Mouse (Mus musculus) forebrain, embryonic 10.5 days (tissue): ENCODE data around the gene Grik4. TPM values are rescaled to one million over a fixed set of nuclear protein-coding genes. Genes with fewer than 3 reads are reported as not detected.

Experiments
- DNase-seq: peaks from one replicate; pipeline ENCODE4 v3.0.0-alpha.2; 2017; ENCODE audit warnings: low spot score; ENCODE audit errors: extremely low spot score
- H3K27ac ChIP-seq: fragments of 300-500 bp; sonication (generic); 2 replicates; pipeline ENCODE4 v1.5.1; 2016; ENCODE audit warnings: mild to moderate bottlenecking
- H3K27me3 ChIP-seq: fragments of 300-500 bp; sonication (generic); 2 replicates; pipeline ENCODE4 v1.6.1; 2016; ENCODE audit warnings: mild to moderate bottlenecking; ENCODE audit not compliant: poor library complexity, severe bottlenecking
- H3K36me3 ChIP-seq: fragments of 300-500 bp; sonication (generic); replicated peaks from 2 replicates; pipeline ENCODE4 v1.6.1; 2016; ENCODE audit warnings: mild to moderate bottlenecking, moderate library complexity
- H3K4me1 ChIP-seq: fragments of 300-500 bp; sonication (generic); 2 replicates; pipeline ENCODE4 v1.6.1; 2016
- H3K4me3 ChIP-seq: fragments of 300-500 bp; sonication (generic); 2 replicates; pipeline ENCODE4 v1.5.1; 2016; ENCODE audit warnings: mild to moderate bottlenecking, moderate library complexity
- H3K9me3 ChIP-seq: fragments of 300-500 bp; sonication (generic); 2 replicates; pipeline ENCODE4 v1.6.1; 2016; ENCODE audit warnings: mild to moderate bottlenecking, moderate library complexity
- WGBS: fragments of 180-500 bp; shearing (Covaris S2); methylation state at CpG from one replicate; pipeline ENCODE4 v1.1.7; 2016; 5-methylcytosine and 5-hydroxymethylcytosine counted together
- polyA plus RNA-seq: library from polyadenylated mRNA; unstranded; fragments of >200 nt; fragmentation: Nextera tagmentation; extraction: Ambion mirVana; gene quantifications from 2 replicates; pipeline ENCODE4 v1.2.1, GENCODE M21; 2016

Gene Grik4
- polyA plus RNA-seq, 1 experiment from 2014 or later, result 1.0 TPM

GRCm38 (mm10) chr9:42942148-42942547, 2.1 kb downstream of the Grik4 start:
- H3K9me3 ChIP-seq, result no peaks in the 10 kb centered on the region
- H3K27ac ChIP-seq, result no peak overlapping the region
- DNase-seq, result no peak
- H3K4me1 ChIP-seq, result peaks cover 37% of the 10 kb centered on the region
- 54% methylated on average over 4 of the region's 4 CpGs for WGBS
- H3K27me3 ChIP-seq, result peaks cover 75% of the 10 kb centered on the region
- H3K4me3 ChIP-seq, result no peak overlapping the region
- H3K36me3 ChIP-seq, result no peaks in the 10 kb centered on the region

GRCm38 (mm10) chr9:42932146-42932545, 12.1 kb downstream of the Grik4 start:
- no peaks in the 10 kb centered on the region for H3K9me3 ChIP-seq
- WGBS, result 78% methylated on average over 7 of the region's 7 CpGs
- DNase-seq, result no peak

DNA sequence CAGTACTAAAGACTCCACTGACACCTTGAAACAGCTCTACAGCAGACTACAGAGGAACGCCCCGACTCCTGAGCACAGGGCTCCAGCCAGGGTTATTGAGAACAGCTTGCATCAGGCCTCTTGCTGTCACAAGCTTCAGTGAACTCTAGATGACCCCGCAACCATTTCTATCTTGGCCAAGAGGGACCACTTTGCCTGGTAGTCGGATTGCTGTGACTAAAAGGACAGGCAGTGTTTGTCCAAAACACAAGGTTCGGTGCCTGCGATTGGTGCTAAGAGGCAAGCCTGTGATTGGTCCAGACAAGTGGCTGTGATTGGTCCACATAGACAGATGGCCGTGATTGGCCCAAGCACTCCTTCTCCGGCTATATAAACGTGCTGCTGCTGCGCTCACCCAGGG, 16.8 kb downstream of the Grik4 start:
- Histone ChIP-seq H3K4me3 (no peak overlapping the region), H3K4me1 (peaks cover 29% of the 10 kb centered on the region), H3K27ac (no peak overlapping the region), H3K27me3 (peaks cover 12% of the 10 kb centered on the region), H3K9me3 (no peaks in the 10 kb centered on the region), H3K36me3 (no peaks in the 10 kb centered on the region)
- 76% methylated on average over 10 of the region's 10 CpGs for whole genome bisulfite sequencing
- DNase-seq, result peak; percentile 17

More at GRCm38 (mm10) chr9:42932146-42932545, 12.1 kb downstream of the Grik4 start:
- peaks cover 25% of the 10 kb centered on the region for H3K27me3 ChIP-seq
- H3K4me1 ChIP-seq, result peaks cover 27% of the 10 kb centered on the region
- H3K4me3 ChIP-seq, result no peak overlapping the region
- H3K36me3 ChIP-seq, result no peaks in the 10 kb centered on the region
- no peak overlapping the region for H3K27ac ChIP-seq

GRCm38 (mm10) chr9:42926564-42926963, 17.7 kb downstream of the Grik4 start:
- WGBS, result 81% methylated on average over 6 of the region's 6 CpGs

GRCm38 (mm10) chr9:42921830-42922229, 22.5 kb downstream of the Grik4 start:
- H3K4me1 ChIP-seq, result peaks cover 29% of the 10 kb centered on the region
- no peak overlapping the region for H3K27ac ChIP-seq
- no peak for DNase-seq
- 77% methylated on average over 4 of the region's 4 CpGs for WGBS
- 0 out of 2 replicates have a peak, but pooled peaks cover 6% of the 10 kb centered on the region for H3K27me3 ChIP-seq
- no peaks in the 10 kb centered on the region for H3K36me3 ChIP-seq
- H3K4me3 ChIP-seq, result no peak overlapping the region
- no peaks in the 10 kb centered on the region for H3K9me3 ChIP-seq

More at GRCm38 (mm10) chr9:42926564-42926963, 17.7 kb downstream of the Grik4 start:
- Histone ChIP-seq H3K36me3 (no peaks in the 10 kb centered on the region), H3K4me1 (peaks cover 39% of the 10 kb centered on the region), H3K27me3 (peaks cover 4% of the 10 kb centered on the region), H3K9me3 (no peaks in the 10 kb centered on the region), H3K4me3 (no peak overlapping the region), H3K27ac (no peak overlapping the region)
- DNase-seq, result no peak

DNA sequence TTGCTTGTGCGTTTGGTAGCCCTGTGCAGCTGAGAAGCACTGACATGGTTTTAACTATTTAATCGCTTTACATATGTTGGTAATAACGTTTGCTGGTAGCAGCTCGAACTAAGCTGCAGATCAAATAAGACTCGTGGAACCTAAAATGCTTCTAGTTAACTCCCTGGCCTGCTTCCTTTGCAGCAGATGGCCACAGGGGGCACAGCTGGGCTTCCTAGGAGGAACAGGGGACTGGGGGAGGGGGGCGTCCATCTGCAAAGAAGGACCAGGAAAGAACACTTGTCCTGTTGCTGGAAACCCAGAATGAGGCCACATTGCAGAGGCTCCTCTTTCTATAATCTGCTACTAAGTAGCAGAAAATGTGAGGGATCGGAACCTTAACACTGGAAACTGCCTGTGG, 24.1 kb downstream of the Grik4 start:
- 42% methylated on average over 7 of the region's 7 CpGs for WGBS
- H3K9me3 ChIP-seq, result no peaks in the 10 kb centered on the region
- DNase-seq, result no peak
- no peak overlapping the region for H3K4me3 ChIP-seq
- no peak overlapping the region for H3K27ac ChIP-seq
- 0 out of 2 replicates have a peak, but pooled peaks cover 6% of the 10 kb centered on the region for H3K27me3 ChIP-seq
- H3K36me3 ChIP-seq, result no peaks in the 10 kb centered on the region
- H3K4me1 ChIP-seq, result peaks cover 29% of the 10 kb centered on the region

DNA sequence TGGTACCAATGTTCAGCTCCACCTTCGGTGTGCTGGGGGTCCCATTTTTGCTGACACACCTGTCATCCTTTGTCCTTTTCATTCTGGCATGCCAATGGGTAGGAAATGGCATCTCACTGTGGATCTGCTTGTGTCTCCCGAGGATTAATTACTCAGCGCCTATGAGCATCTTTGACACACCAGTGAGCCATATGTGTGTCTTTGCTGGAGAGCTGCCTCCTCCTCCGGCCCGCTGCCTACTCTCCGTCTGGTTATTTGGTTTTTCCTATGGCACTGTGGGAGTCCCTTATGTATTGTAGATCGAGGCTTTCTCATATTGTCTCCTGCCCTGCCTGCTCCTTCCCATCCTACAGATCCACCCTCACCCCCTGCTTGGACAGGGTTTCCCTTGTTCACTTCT, 26.4 kb downstream of the Grik4 start:
- 85% methylated on average over 7 of the region's 7 CpGs for WGBS
- H3K27me3 ChIP-seq, result 0 out of 2 replicates have a peak, but pooled peaks cover 6% of the 10 kb centered on the region
- no peak for DNase-seq

GRCm38 (mm10) chr9:42913201-42913600, 31.1 kb downstream of the Grik4 start:
- Histone ChIP-seq H3K9me3 (no peaks in the 10 kb centered on the region), H3K27ac (no peak overlapping the region), H3K36me3 (no peaks in the 10 kb centered on the region), H3K4me3 (no peak overlapping the region), H3K4me1 (peaks cover 17% of the 10 kb centered on the region), H3K27me3 (no peaks in the 10 kb centered on the region)
- WGBS, result 91% methylated on average over 2 of the region's 2 CpGs
- no peak for DNase-seq

More for the DNA sequence above, 26.4 kb downstream of the Grik4 start:
- Histone ChIP-seq H3K4me1 (peaks cover 24% of the 10 kb centered on the region), H3K9me3 (no peaks in the 10 kb centered on the region), H3K27ac (no peak overlapping the region), H3K4me3 (no peak overlapping the region), H3K36me3 (no peaks in the 10 kb centered on the region)

GRCm38 (mm10) chr9:42908657-42909313, 35.5 kb downstream of the Grik4 start:
- Histone ChIP-seq H3K9me3 (peaks cover 5% of the 10 kb centered on the region; the same call in 1 of the 2 replicates), H3K36me3 (no peaks in the 10 kb centered on the region), H3K4me3 (no peak overlapping the region), H3K27me3 (no peaks in the 10 kb centered on the region; the same call in 1 of the 2 replicates), H3K27ac (peak overlapping the region; percentile 9; the same call in 1 of the 2 replicates), H3K4me1 (peaks cover 34% of the 10 kb centered on the region)
- peak; percentile 26 for DNase-seq
- 54% methylated on average over 8 of the region's 8 CpGs for WGBS

- Histone ChIP-seq H3K4me3 (no peak overlapping the region), H3K36me3 (no peaks in the 10 kb centered on the region), H3K27me3 (peaks cover 8% of the 10 kb centered on the region), H3K4me1 (peaks cover 29% of the 10 kb centered on the region), H3K27ac (peak overlapping the region; percentile 65), H3K9me3 (peaks cover 5% of the 10 kb centered on the region; the same call in 1 of the 2 replicates)
- 36% methylated on average over 3 of the region's 3 CpGs for WGBS
- no peak for DNase-seq
Observed at GRCm38 (mm10) chr9:42906995-42907394, 37.3 kb downstream of the Grik4 start.

- H3K27ac ChIP-seq, result peak overlapping the region; percentile 84
- peaks cover 42% of the 10 kb centered on the region for H3K4me1 ChIP-seq
- peak overlapping the region; percentile 63 for H3K4me3 ChIP-seq
- peak; percentile 51 for DNase-seq
- no peaks in the 10 kb centered on the region for H3K9me3 ChIP-seq
- peaks cover 94% of the 10 kb centered on the region for H3K27me3 ChIP-seq
- under 1% methylated on average over 11 of the region's 11 CpGs for WGBS
- H3K36me3 ChIP-seq, result no peaks in the 10 kb centered on the region
Observed at GRCm38 (mm10) chr9:42898091-42898591, 46.2 kb downstream of the Grik4 start.

DNA sequence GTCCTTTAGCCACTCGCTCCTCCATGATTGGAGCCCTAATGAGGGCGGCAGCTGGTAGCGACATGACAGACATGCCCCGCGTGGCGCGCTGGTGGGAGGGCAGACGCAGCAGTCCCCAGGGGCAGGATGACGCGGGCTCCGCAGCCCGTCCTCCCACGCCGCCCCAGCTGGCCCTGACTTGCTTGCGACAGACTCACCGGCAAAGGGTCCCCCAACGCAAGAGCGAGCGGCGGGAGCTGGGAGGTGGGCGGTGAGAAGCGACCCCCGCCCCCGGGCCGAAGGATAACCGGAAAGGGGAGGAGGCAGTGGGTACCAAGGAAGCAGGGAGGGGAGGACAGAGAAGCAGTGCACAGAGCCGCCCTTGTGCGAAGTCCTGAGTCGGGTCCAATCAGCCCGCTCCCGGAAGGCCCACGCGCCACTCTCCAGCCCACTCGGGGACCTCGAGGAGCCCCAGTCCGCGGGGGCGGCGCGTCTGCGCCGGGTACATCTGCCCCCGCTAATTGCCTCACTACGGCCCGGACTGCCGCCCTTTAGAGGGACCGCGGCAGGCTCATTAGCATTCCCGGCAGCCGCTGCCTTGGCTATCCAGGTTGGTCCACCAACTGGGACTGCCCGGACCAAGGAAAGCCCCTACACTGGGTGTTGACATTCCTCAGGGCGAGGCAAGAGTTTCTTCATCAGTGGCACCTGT, 46.8 kb downstream of the Grik4 start:
- Histone ChIP-seq H3K9me3 (peaks cover 2% of the 10 kb centered on the region; the same call in 1 of the 2 replicates), H3K4me3 (peak overlapping the region; percentile 63), H3K27me3 (peaks cover 95% of the 10 kb centered on the region), H3K27ac (peak overlapping the region; percentile 84), H3K36me3 (no peaks in the 10 kb centered on the region), H3K4me1 (peaks cover 42% of the 10 kb centered on the region)
- peak; percentile 62 for DNase-seq
- under 1% methylated on average over 52 of the region's 52 CpGs for WGBS
